Mouse (Mus musculus): ENCODE results near the gene Kcnj4. TPM values are rescaled to one million over a fixed set of nuclear protein-coding genes. Genes with fewer than 3 reads are reported as not detected.

The Kcnj4 gene
- polyA plus RNA-seq, 1 experiment from 2014 or later, result 0.20 TPM

DNA sequence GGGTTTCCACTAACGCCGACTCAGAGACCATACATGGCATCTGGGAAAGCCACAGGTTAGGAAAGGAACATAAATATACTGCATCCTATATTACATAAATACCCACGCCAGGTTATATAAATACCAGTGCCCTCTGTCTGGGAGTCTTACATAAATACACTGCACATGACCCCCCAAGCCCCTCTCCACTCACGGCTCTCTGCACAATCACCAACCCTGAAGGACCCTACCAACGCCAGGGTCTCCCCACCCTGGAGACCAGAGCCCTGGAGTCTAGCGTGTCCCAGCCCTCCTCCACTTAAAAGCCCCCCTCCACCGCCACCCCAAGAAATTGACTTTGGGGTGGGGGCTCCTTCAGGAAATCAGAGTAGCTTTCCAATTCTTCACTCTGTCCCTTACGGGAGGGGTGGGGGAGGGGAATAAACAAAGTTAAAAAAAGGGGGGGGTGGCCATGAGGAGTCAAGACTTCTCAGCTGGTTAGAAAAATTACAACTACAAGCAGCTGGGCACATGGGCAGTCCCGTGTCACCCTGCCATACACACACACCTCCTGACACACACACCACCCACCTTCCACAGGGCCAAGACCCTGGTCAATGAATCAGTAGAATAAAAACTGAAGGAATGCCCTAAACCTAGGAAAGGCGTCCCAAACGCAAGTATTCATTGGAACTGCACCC, 64.2 kb downstream of the Kcnj4 start:
- WGBS, result 24% methylated on average over 11 of the region's 11 CpGs
- Histone ChIP-seq H3K27me3 (ENCODE audit: control insufficient read depth, insufficient read depth, low read length) (no peaks in the 10 kb centered on the region), H3K36me3 (ENCODE audit: control insufficient read depth, insufficient read depth, low read length) (peaks cover 28% of the 10 kb centered on the region), H3K4me1 (ENCODE audit: control insufficient read depth in 2 of 2, insufficient read depth in 2 of 2, low read length in 2 of 2) (peaks cover 60% of the 10 kb centered on the region in 2 experiments), H3K4me2 (ENCODE audit: low read length) (peak overlapping the region; percentile 84), H3K4me3 (ENCODE audit: control insufficient read depth in 1 of 2, insufficient read depth in 1 of 2, low read depth in 1 of 2, low read length in 2 of 2) (peak overlapping the region; percentile 92 to 93), H3K9me3 (ENCODE audit: control insufficient read depth, low read length) (no peaks in the 10 kb centered on the region), H3K9ac (ENCODE audit: low read length) (peak overlapping the region; percentile 99), H3K27ac (replicated peaks in 1 of 2; ENCODE audit: control insufficient read depth in 1 of 2, insufficient read depth in 1 of 2, low read depth in 2 of 2, low read length in 2 of 2) (peak overlapping the region; percentile 93 to 97)
- ATAC-seq (ENCODE audit: insufficient number of reproducible peaks, insufficient read depth, low FRiP score, low read depth), result no peak

DNA sequence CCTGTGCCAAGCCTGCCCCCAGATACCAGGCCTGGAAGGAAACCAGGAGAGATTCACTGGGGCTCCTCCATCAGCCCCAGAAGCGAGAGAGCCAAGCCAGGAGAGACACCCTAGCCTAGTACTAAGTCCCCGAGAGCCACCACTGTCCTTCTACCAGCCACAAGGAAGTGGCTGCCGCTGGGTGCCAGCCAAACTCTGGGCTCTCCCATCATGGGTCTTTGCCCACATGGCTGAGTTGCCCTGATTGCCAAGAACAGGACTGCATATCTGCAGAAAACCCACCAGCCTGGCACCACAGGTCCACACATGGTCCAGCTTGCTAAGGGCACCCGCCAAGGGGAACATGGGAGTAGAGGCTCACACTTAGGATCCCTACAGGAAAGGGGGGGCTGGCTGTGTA, 64.8 kb downstream of the Kcnj4 start:
- Histone ChIP-seq H3K4me3 (ENCODE audit: control insufficient read depth in 1 of 2, insufficient read depth in 1 of 2, low read depth in 1 of 2, low read length in 2 of 2) (peak overlapping the region; percentile 92 to 93), H3K27me3 (ENCODE audit: control insufficient read depth, insufficient read depth, low read length) (no peaks in the 10 kb centered on the region), H3K9me3 (ENCODE audit: control insufficient read depth, low read length) (no peaks in the 10 kb centered on the region), H3K4me1 (ENCODE audit: control insufficient read depth in 2 of 2, insufficient read depth in 2 of 2, low read length in 2 of 2) (peaks cover 65 to 66% of the 10 kb centered on the region in 2 experiments), H3K27ac (replicated peaks in 1 of 2; ENCODE audit: control insufficient read depth in 1 of 2, insufficient read depth in 1 of 2, low read depth in 2 of 2, low read length in 2 of 2) (peak overlapping the region in 1 of 2 experiments; percentile 97; a peak in 2 of 4 replicates), H3K9ac (ENCODE audit: low read length) (peak overlapping the region; percentile 99), H3K36me3 (ENCODE audit: control insufficient read depth, insufficient read depth, low read length) (peaks cover 34% of the 10 kb centered on the region), H3K4me2 (ENCODE audit: low read length) (peak overlapping the region; percentile 84)
- ATAC-seq (ENCODE audit: insufficient number of reproducible peaks, insufficient read depth, low FRiP score, low read depth), result no peak
- 65% methylated on average over 4 of the region's 4 CpGs for WGBS

DNA sequence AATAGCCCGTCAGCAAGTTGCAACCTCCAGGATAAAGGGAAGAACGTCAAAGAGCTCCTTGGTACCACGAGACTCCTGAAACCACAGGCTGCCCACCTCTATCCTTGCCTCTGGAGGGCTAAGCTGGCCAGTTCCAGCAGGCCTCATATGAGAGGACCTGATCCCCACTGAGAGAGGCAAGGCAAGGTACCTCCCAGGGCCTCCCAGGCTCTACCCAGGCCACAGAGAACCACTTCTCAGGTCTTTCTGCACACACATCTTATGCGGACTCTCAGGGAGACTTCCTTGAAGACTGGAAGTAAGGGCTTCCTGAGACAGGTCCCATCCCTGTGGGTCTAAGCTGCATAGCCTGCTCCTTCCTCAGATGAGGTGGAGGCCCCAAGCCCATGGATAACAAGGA, 65.7 kb downstream of the Kcnj4 start:
- Histone ChIP-seq H3K4me2 (ENCODE audit: low read length) (peak overlapping the region; percentile 84), H3K27me3 (ENCODE audit: control insufficient read depth, insufficient read depth, low read length) (no peaks in the 10 kb centered on the region), H3K9ac (ENCODE audit: low read length) (peak overlapping the region; percentile 58), H3K9me3 (ENCODE audit: control insufficient read depth, low read length) (no peaks in the 10 kb centered on the region), H3K4me1 (ENCODE audit: control insufficient read depth in 2 of 2, insufficient read depth in 2 of 2, low read length in 2 of 2) (peaks cover 70 to 74% of the 10 kb centered on the region in 2 experiments), H3K36me3 (ENCODE audit: control insufficient read depth, insufficient read depth, low read length) (peaks cover 42% of the 10 kb centered on the region), H3K4me3 (ENCODE audit: control insufficient read depth in 1 of 2, insufficient read depth in 1 of 2, low read depth in 1 of 2, low read length in 2 of 2) (no peak overlapping the region), H3K27ac (replicated peaks in 1 of 2; ENCODE audit: control insufficient read depth in 1 of 2, insufficient read depth in 1 of 2, low read depth in 2 of 2, low read length in 2 of 2) (peak overlapping the region in 1 of 2 experiments; percentile 73; a peak in 1 of 4 replicates)
- no peak for ATAC-seq (ENCODE audit: insufficient number of reproducible peaks, insufficient read depth, low FRiP score, low read depth)
- WGBS, result 66% methylated on average over 4 of the region's 4 CpGs

DNA sequence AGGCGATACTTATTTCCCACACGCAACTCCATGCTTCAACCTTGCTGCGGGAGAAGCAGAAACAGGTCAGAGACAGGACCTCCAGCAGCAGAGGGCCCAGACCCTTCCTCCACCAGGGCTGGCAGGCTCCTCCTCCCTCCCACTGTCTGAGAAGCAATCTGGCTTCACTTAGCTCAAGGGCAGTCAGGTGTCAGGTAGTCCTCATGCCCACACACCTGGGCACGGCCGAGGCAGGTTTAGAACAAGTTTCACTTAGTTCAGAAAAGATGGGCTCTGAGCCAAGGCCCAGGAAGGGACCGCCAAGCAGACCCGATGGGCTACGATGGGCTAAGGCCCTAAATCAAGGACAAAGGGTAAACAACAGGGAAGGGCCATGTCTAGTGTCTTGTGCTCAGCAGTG, 66.2 kb downstream of the Kcnj4 start:
- Histone ChIP-seq H3K4me1 (ENCODE audit: control insufficient read depth in 2 of 2, insufficient read depth in 2 of 2, low read length in 2 of 2) (peaks cover 70 to 79% of the 10 kb centered on the region in 2 experiments), H3K9ac (ENCODE audit: low read length) (peak overlapping the region; percentile 58), H3K4me3 (ENCODE audit: control insufficient read depth in 1 of 2, insufficient read depth in 1 of 2, low read depth in 1 of 2, low read length in 2 of 2) (peak overlapping the region in 1 of 2 experiments; percentile 6; a peak in 1 of 4 replicates), H3K36me3 (ENCODE audit: control insufficient read depth, insufficient read depth, low read length) (peaks cover 47% of the 10 kb centered on the region), H3K9me3 (ENCODE audit: control insufficient read depth, low read length) (peaks cover 3% of the 10 kb centered on the region; the same call in 1 of the 2 replicates), H3K27ac (replicated peaks in 1 of 2; ENCODE audit: control insufficient read depth in 1 of 2, insufficient read depth in 1 of 2, low read depth in 2 of 2, low read length in 2 of 2) (peak overlapping the region; percentile 39 to 73), H3K27me3 (ENCODE audit: control insufficient read depth, insufficient read depth, low read length) (no peaks in the 10 kb centered on the region), H3K4me2 (ENCODE audit: low read length) (peak overlapping the region; percentile 34)
- ATAC-seq (ENCODE audit: insufficient number of reproducible peaks, insufficient read depth, low FRiP score, low read depth), result no peak
- 61% methylated on average over 8 of the region's 8 CpGs for WGBS

DNA sequence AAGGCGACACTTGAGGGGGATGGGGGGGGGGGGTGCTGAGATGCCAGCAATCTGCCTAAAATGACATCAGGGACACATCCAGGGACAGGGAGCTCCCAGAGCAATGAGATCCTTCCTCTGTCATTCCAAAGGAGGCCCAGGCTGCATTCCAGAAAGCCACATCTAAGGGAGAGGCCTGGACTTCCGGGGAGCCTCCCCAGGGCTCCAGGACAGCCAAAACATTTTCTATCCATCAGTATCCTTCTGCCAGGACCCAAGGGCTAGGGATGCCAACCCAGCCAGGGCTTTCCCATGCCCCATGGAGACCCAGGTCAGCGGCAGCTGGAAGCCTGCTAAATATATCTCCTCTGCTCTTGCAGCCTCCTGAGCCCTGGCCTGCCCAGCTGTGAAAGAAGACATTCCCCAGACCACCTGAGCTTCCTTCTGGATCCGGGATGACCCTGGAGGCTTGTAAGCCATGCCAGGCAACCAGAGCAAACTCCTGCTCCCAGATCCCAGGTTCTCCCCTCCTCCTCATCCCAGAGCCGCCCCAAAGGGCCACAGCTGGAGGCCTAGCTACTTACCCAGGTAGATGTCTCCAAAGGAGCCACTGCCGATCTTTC, 66.7 kb downstream of the Kcnj4 start:
- peak overlapping the region; percentile 34 for H3K4me2 ChIP-seq (ENCODE audit: low read length)
- WGBS, result 37% methylated on average over 6 of the region's 6 CpGs
- H3K36me3 ChIP-seq (ENCODE audit: control insufficient read depth, insufficient read depth, low read length), result peaks cover 47% of the 10 kb centered on the region
- ATAC-seq (ENCODE audit: insufficient number of reproducible peaks, insufficient read depth, low FRiP score, low read depth), result no peak
- peaks cover 66 to 82% of the 10 kb centered on the region in 2 experiments for H3K4me1 ChIP-seq (ENCODE audit: control insufficient read depth in 2 of 2, insufficient read depth in 2 of 2, low read length in 2 of 2)
- peak overlapping the region in 1 of 2 experiments; percentile 6; a peak in 1 of 4 replicates for H3K4me3 ChIP-seq (ENCODE audit: control insufficient read depth in 1 of 2, insufficient read depth in 1 of 2, low read depth in 1 of 2, low read length in 2 of 2)
- no peaks in the 10 kb centered on the region for H3K27me3 ChIP-seq (ENCODE audit: control insufficient read depth, insufficient read depth, low read length)
- H3K9me3 ChIP-seq (ENCODE audit: control insufficient read depth, low read length), result peaks cover 4% of the 10 kb centered on the region; the same call in 1 of the 2 replicates
- peak overlapping the region; percentile 58 for H3K9ac ChIP-seq (ENCODE audit: low read length)
- H3K27ac ChIP-seq (replicated peaks in 1 of 2; ENCODE audit: control insufficient read depth in 1 of 2, insufficient read depth in 1 of 2, low read depth in 2 of 2, low read length in 2 of 2), result peak overlapping the region; percentile 39 to 73

DNA sequence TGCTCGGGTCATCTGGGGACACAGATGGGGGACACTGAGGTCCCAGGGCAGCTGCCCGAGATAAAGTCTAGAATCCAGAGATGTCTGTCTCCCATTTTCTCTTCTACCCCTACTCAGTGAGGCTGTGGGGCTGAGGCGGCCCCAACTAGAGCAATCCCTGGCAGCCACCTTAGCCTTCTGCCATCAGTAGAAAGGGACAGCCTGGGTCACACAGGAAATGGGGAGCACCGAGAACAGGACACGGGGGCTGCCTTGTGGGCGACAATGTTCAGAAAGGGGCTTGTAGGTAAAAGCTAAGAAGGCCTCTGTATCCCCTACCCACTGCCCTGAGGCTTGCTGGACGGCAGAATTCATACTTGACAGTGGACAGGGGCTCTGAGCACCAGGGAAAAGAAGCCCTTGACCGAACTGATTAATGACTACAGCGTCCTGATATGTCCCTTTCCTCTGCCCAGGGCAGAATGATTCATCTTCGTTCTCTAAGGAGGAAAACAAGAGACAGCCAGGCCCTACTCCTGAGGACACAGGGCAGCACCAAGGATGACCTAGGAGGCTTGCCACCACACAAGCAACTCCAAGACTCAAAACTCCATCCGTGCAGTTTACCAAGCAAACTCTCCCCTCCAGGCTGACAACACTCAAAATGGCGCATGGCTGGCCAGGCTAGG, 67.4 kb downstream of the Kcnj4 start:
- Histone ChIP-seq H3K4me3 (ENCODE audit: control insufficient read depth in 1 of 2, insufficient read depth in 1 of 2, low read depth in 1 of 2, low read length in 2 of 2) (no peak overlapping the region), H3K4me2 (ENCODE audit: low read length) (no peak overlapping the region), H3K27ac (replicated peaks in 1 of 2; ENCODE audit: control insufficient read depth in 1 of 2, insufficient read depth in 1 of 2, low read depth in 2 of 2, low read length in 2 of 2) (peak overlapping the region in 1 of 2 experiments; percentile 73; a peak in 1 of 4 replicates), H3K4me1 (ENCODE audit: control insufficient read depth in 2 of 2, insufficient read depth in 2 of 2, low read length in 2 of 2) (peaks cover 67 to 85% of the 10 kb centered on the region in 2 experiments), H3K36me3 (ENCODE audit: control insufficient read depth, insufficient read depth, low read length) (peaks cover 47% of the 10 kb centered on the region), H3K27me3 (ENCODE audit: control insufficient read depth, insufficient read depth, low read length) (no peaks in the 10 kb centered on the region), H3K9me3 (ENCODE audit: control insufficient read depth, low read length) (peaks cover 4% of the 10 kb centered on the region; the same call in 1 of the 2 replicates), H3K9ac (ENCODE audit: low read length) (no peak overlapping the region)
- ATAC-seq (ENCODE audit: insufficient number of reproducible peaks, insufficient read depth, low FRiP score, low read depth), result no peak
- WGBS, result 68% methylated on average over 12 of the region's 12 CpGs

DNA sequence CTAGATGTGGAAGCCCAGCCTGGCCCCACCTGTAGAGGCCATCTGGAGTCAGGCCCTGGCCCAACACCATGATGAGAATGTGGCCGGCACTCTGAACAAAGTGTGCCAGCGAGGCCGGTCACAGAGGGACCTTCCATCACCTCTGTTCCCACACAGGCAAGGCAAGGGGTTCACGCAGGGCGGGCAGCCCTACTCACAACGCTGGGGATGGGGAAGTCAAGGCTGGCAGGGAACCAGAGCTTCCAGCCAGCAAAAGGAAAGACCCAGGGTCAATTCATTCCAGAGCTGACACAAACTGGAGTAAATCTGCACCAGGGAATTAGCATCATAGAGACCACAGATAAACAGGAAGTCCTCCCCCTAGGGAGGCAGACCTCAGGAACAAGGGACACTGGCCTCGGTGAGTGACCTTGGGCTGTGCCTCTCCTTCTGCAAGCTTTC, 68.5 kb downstream of the Kcnj4 start:
- H3K4me3 ChIP-seq (ENCODE audit: control insufficient read depth in 1 of 2, insufficient read depth in 1 of 2, low read depth in 1 of 2, low read length in 2 of 2), result no peak overlapping the region
- ATAC-seq (ENCODE audit: insufficient number of reproducible peaks, insufficient read depth, low FRiP score, low read depth), result no peak
- H3K4me2 ChIP-seq (ENCODE audit: low read length), result 0 out of 2 replicates have a peak overlapping the region, but pooled peaks have one; percentile 4
- H3K27me3 ChIP-seq (ENCODE audit: control insufficient read depth, insufficient read depth, low read length), result no peaks in the 10 kb centered on the region
- 55% methylated on average over 7 of the region's 7 CpGs for WGBS
- H3K9ac ChIP-seq (ENCODE audit: low read length), result peak overlapping the region; percentile 57
- H3K4me1 ChIP-seq (ENCODE audit: control insufficient read depth in 2 of 2, insufficient read depth in 2 of 2, low read length in 2 of 2), result peaks cover 71 to 90% of the 10 kb centered on the region in 2 experiments
- peak overlapping the region in 1 of 2 experiments; percentile 68; a peak in 2 of 4 replicates for H3K27ac ChIP-seq (replicated peaks in 1 of 2; ENCODE audit: control insufficient read depth in 1 of 2, insufficient read depth in 1 of 2, low read depth in 2 of 2, low read length in 2 of 2)
- H3K9me3 ChIP-seq (ENCODE audit: control insufficient read depth, low read length), result peaks cover 4% of the 10 kb centered on the region; the same call in 1 of the 2 replicates
- H3K36me3 ChIP-seq (ENCODE audit: control insufficient read depth, insufficient read depth, low read length), result peaks cover 57% of the 10 kb centered on the region
